Mouse (Mus musculus) gastrocnemius, adult 18-20 months (tissue): ENCODE results near the gene Gm49321. TPM values are rescaled to one million over a fixed set of nuclear protein-coding genes. Genes with fewer than 3 reads are reported as not detected.

Experiments
- DNase-seq: peaks from one replicate; pipeline ENCODE4 v3.0.0; 2021; ENCODE audit warnings: low spot score
- total RNA-seq, 2 experiments: library from RNA; stranded (reverse); gene quantifications; 2 replicates each; pipeline ENCODE4 v1.2.3; 2021

The Gm49321 gene
- total RNA-seq, 2 experiments from 2014 or later: 2.1 to 2.2 TPM

DNA sequence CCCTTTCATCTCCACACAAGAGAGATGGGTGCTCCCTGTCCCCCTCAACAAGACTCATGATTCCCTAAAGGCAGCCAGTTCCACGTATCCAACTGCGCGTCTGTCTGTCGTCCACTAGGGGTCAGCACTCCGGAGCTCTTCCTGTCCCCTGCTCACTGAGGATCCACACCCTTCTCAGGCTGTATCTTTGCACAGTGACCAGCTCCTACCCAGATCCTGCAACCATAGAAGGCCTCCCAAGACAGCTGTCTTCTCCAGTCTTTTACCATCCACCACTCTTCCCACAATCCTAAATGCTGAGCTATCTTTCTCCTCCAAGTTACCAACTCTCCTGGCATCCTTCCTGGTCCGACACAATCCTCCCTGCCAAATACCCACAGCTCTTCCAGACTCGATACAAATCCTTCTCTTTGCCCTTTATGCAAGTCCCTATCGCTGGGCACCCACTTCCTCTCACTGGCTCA is 72.0 kb downstream of the Gm49321 start:
- peak; percentile 18 for DNase-seq

DNA sequence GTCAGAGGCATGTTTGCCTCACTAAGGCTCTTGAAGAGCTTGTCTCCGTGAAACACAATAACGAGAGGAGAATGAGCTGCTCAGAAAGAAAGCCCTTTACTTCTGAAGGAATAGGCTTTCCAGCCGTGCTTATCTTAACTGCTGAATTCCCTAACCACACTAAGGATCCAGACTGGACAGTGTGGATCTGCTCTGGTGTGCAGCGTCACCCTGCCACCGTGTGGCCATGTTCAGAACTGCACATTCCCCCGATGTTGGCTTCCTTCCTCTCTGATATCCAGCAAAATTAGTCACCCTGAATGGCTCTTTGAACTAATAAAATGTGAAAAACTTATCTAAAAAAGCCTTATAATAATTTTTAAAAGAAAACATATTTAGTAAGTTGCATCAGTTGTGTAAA is 76.3 kb downstream of the Gm49321 start:
- peak; percentile 77 for DNase-seq

DNA sequence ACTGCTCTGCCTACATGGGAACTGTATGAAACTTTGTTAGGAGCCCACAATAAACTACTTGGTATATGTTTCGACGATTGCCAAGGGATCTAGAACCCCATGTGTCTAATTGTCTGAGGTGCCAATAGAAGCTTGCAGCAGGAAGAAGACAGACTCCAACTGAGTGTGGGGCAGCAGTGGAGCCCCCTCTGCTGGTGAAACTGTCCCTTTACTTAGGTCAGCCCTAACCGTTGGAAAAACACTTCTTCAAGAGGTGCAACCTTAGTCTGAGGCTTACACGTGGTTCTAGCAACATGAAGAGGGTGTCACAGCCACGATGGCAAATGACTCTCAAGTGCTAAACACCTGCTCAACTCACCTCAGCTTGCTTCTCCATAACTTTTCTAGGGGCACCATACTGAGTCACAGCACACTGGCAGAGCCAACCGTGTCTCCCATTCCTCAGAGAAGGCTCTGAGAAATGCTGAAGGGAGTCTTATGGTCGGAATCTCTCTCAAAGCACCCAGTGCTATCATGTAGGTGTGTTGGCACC is 77.4 kb downstream of the Gm49321 start:
- peak; percentile 35 for DNase-seq

DNA sequence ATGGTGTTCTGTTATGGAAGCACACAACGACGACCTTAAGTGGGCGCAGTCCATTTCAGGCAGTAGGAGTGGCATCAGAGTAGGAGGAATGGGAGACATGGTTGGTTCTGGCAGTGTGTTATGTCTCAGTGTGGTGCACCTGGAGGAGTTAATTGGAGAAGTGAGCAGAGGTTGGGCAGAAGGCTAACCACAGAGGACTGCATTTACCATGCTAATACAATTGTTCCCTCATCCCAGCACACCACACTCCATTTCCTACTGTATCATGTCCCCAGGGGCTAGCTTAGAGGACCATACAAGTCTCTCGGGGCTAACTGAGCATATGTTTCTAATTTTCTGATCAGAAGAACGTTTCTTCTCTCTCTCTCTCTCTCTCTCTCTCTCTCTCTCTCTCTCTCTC is 78.0 kb downstream of the Gm49321 start:
- no peak for DNase-seq

Other genes with a start within 250 kb of the Gm49321 start
- 10 to 100 TPM; 10.5 to 17.9 TPM for gene Hif1a, start 36.3 kb upstream of the Gm49321 start, total RNA-seq
- 1 to 10 TPM; 4.7 to 8.5 TPM for gene Snapc1, start 26.8 kb downstream of the Gm49321 start, total RNA-seq
- gene Syt16, start 60.0 kb downstream of the Gm49321 start, total RNA-seq: not detected